Mouse (Mus musculus) intestine, embryonic 14.5 days (tissue): ENCODE measurements around the gene Eid2b. TPM values are rescaled to one million over a fixed set of nuclear protein-coding genes. Genes with fewer than 3 reads are reported as not detected.

Experiments
- ATAC-seq: fragments of 200-750 bp; cut with Nextera tagmentation; replicated peaks from 2 replicates; pipeline ENCODE4 v1.8.0; 2017; ENCODE audit warnings: low read depth, moderate number of reproducible peaks, moderate TSS enrichment, moderate library complexity; ENCODE audit not compliant: low FRiP score, low TSS enrichment
- DNase-seq: peaks from one replicate; pipeline ENCODE4 v3.0.0-alpha.2; 2018; ENCODE audit warnings: low spot score
- H3K27ac ChIP-seq: fragments of 300-500 bp; sonication (generic); 2 replicates; pipeline ENCODE4 v1.5.1; 2014; ENCODE audit warnings: low read depth, mild to moderate bottlenecking, control low read depth
- H3K27me3 ChIP-seq: fragments of 300-500 bp; sonication (generic); replicated peaks from 2 replicates; pipeline ENCODE4 v1.6.1; 2014; ENCODE audit warnings: low read length, control low read depth; ENCODE audit not compliant: control insufficient read depth, insufficient read depth
- H3K36me3 ChIP-seq: fragments of 300-500 bp; sonication (generic); 2 replicates; pipeline ENCODE4 v1.6.1; 2014; ENCODE audit warnings: low read length, control low read depth; ENCODE audit not compliant: control insufficient read depth, insufficient read depth
- H3K4me1 ChIP-seq: fragments of 300-500 bp; sonication (generic); replicated peaks from 2 replicates; pipeline ENCODE4 v1.6.1; 2014; ENCODE audit warnings: low read length, control low read depth, mixed read lengths; ENCODE audit not compliant: control insufficient read depth, insufficient read depth
- H3K4me2 ChIP-seq: fragments of 300-500 bp; sonication (generic); 2 replicates; pipeline ENCODE4 v1.6.1; 2014; ENCODE audit warnings: low read length
- H3K4me3 ChIP-seq: fragments of 300-500 bp; sonication (generic); 2 replicates; pipeline ENCODE4 v1.5.1; 2014; ENCODE audit warnings: low read depth, low read length, control low read depth, mixed read lengths
- H3K9ac ChIP-seq: fragments of 300-500 bp; sonication (generic); 2 replicates; pipeline ENCODE4 v1.6.1; 2014; ENCODE audit warnings: mild to moderate bottlenecking, low read length
- H3K9me3 ChIP-seq: fragments of 300-500 bp; sonication (generic); 2 replicates; pipeline ENCODE4 v1.6.1; 2016; ENCODE audit warnings: low read length, control low read depth; ENCODE audit not compliant: control insufficient read depth
- WGBS: fragments of 180-500 bp; shearing (Covaris S2); extraction: QIAGEN DNeasy Blood & Tissue Kit; methylation state at CpG from one replicate; pipeline ENCODE4 v1.1.7; 2014; 5-methylcytosine and 5-hydroxymethylcytosine counted together
- polyA plus RNA-seq: library from polyadenylated mRNA; unstranded; fragments of >200 nt; fragmentation: Nextera tagmentation; extraction: Ambion mirVana; gene quantifications from 2 replicates; pipeline ENCODE4 v1.2.1, GENCODE M21; 2014

Gene Eid2b
- polyA plus RNA-seq, 1 experiment from 2014 or later, result 9.4 TPM

DNA sequence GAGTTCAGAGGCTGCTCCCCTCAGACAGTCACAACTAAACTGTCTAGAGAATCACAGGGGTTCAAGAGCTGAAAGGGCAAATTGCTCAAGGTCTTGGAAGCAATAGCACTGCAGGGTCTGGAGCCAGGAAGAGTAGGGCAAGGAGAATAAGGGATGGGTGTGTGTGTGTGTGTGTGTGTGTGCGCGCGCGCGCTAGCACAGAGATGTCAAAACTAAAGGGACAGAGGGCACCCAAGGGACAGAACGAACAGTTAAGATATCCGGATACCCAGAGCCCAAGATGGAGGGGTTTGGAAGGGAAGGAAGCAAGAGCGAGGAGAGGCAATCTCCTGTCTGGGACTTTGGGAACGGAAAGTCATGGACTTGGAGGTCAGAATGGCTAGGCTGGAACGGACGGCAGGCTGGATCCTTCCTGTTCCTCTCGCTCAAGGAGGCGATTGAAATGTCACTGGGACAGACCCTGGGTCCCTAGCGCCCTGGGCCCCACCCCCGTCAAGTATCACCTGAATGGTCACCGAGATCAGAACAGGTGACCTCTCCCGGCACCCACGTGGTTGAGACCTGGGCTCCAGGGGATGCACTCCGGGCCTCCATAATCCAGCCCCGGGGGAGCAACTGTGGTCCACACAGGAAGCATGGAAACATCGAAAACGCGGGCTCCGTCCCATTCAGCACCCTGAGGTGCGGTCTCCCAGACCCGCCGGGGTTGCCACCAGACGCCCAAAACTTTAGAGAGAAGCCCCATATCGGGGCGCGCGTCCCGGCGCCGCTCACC is 33.8 kb downstream of the Eid2b start:
- Histone ChIP-seq H3K4me3 (peak overlapping the region; percentile 99), H3K9me3 (no peaks in the 10 kb centered on the region), H3K27ac (peak overlapping the region; percentile 67), H3K4me1 (peaks cover 8% of the 10 kb centered on the region), H3K4me2 (peak overlapping the region; percentile 77), H3K36me3 (peaks cover 65% of the 10 kb centered on the region), H3K27me3 (no peaks in the 10 kb centered on the region), H3K9ac (peak overlapping the region; percentile 91)
- peak; percentile 62 for DNase-seq
- peak; percentile 66 for ATAC-seq
- WGBS, result 4% methylated on average over 33 of the region's 35 CpGs

DNA sequence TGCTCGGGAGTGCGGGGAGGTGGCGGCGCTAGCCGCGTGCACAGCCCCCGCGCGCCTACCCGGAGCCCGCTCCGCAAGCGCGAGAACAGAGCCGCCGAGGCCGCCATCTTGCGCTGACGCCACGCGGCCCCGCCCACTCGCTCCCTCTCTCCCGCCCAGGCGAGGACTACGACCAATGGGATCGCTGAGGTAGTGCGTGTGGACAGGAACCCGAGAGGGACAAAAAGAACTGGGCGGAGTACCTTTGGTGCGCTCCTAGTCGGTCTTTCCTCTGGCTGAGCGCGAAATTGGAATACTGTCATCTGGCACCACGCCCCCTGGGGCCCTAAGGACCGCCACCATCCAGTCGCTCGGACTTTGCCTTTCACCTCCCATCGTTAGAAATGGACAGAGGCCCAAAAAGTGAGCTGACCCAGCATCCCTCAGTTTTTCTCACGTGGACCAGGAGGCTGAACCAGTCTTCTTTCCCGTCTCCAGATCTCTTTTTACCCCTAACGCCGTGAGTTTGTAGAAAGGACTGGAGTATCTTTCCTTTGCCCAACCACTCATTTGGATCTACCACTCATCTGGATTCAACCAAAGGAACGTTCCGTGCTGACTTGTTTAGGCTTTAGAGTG is 34.5 kb downstream of the Eid2b start, which contains the start of gene Timm50:
Gene Timm50 (minus strand): TSS at position 147 of the 618 bp plus-strand sequence.
- H3K36me3 ChIP-seq, result peaks cover 65% of the 10 kb centered on the region
- ATAC-seq (peak; percentile 97), DNase-seq (peak; percentile 97)
- H3K4me1 ChIP-seq, result peaks cover 8% of the 10 kb centered on the region
- H3K9ac ChIP-seq, result peak within 1 kb of the TSS; percentile 91
- peak within 1 kb of the TSS; percentile 67 for H3K27ac ChIP-seq
- H3K9me3 ChIP-seq, result no peaks in the 10 kb centered on the region
- WGBS, result 1% methylated on average over 45 of the region's 45 CpGs
- H3K4me3 ChIP-seq, result peak within 1 kb of the TSS; percentile 99
- peak within 1 kb of the TSS; percentile 77 for H3K4me2 ChIP-seq
- H3K27me3 ChIP-seq, result no peaks in the 10 kb centered on the region

GRCm38 (mm10) chr7:28318036-28318435 is 40.5 kb downstream of the Eid2b start:
- Histone ChIP-seq H3K27me3 (no peaks in the 10 kb centered on the region), H3K4me3 (no peak overlapping the region), H3K27ac (no peak overlapping the region), H3K4me1 (no peaks in the 10 kb centered on the region), H3K36me3 (peaks cover 90% of the 10 kb centered on the region), H3K9ac (no peak overlapping the region), H3K9me3 (no peaks in the 10 kb centered on the region), H3K4me2 (no peak overlapping the region)
- WGBS, result 87% methylated on average over 3 of the region's 3 CpGs
- no peak for DNase-seq
- ATAC-seq, result no peak

DNA sequence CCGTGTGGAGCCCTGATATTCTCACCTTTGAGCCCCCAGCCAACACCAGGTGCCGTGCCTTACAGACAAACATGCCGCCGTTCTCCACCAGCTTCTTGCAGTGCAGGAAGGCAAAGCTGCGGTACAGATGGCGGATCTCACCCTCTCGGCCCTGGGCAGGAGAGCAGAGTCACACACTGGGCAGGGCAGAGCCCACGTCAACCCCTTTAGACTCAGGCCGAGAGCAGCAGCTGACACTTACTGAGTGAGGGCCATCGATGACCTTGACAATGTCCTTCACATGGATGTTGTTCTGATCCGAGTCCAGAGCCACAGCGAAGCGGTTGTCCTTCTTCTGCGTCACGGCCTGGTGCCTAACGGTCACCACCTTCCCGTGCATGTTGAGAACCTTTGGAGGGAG is 41.2 kb downstream of the Eid2b start:
- H3K4me2 ChIP-seq, result no peak overlapping the region
- ATAC-seq (no peak), DNase-seq (no peak)

DNA sequence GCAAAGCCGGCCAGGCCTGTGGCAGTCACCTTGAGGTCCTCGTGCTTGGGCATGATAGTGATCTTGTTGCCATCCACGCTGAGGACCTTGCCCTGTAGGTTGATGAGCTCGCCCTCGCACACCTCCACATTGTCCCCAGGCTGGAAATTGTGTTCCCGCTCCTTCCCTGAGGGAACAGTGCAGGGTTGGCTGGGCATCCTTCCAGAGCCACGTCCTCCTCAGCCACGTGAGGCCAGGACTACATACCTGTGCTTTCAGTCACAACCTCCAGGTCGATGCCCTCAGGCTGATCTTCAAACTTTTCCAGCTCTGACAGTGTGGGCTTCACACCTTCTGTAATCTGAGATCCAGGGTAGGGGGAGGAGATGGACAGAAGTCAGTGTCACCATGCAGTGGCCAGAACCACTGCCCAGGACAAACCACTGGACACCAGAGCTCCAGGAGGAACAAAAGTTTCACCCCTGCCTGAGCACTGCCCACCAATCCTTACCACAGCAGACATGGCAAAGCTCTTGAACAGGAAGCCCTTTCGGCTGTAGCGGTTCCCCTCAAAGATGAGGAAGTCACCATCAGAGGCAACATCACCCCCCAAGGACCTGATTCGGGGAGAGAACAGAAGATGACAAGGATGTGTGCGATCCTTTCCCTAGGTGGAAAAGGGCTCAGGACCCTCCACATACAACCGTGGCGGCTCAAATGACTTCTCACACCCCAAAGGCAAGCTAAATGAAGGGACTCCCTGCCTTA is 44.6 kb downstream of the Eid2b start:
- H3K36me3 ChIP-seq, result peaks cover 100% of the 10 kb centered on the region
- DNase-seq (no peak), ATAC-seq (no peak)
- H3K4me1 ChIP-seq, result no peaks in the 10 kb centered on the region
- no peak overlapping the region for H3K9ac ChIP-seq
- no peak overlapping the region for H3K27ac ChIP-seq
- H3K4me2 ChIP-seq, result no peak overlapping the region
- WGBS, result 95% methylated on average over 15 of the region's 15 CpGs
- H3K9me3 ChIP-seq, result no peaks in the 10 kb centered on the region
- H3K27me3 ChIP-seq, result no peaks in the 10 kb centered on the region
- H3K4me3 ChIP-seq, result no peak overlapping the region

More for the DNA sequence above, 41.2 kb downstream of the Eid2b start:
- H3K9ac ChIP-seq, result no peak overlapping the region
- no peaks in the 10 kb centered on the region for H3K4me1 ChIP-seq
- no peaks in the 10 kb centered on the region for H3K27me3 ChIP-seq
- H3K4me3 ChIP-seq, result no peak overlapping the region
- H3K27ac ChIP-seq, result no peak overlapping the region
- H3K36me3 ChIP-seq, result peaks cover 96% of the 10 kb centered on the region
- no peaks in the 10 kb centered on the region for H3K9me3 ChIP-seq
- 93% methylated on average over 17 of the region's 17 CpGs for WGBS

DNA sequence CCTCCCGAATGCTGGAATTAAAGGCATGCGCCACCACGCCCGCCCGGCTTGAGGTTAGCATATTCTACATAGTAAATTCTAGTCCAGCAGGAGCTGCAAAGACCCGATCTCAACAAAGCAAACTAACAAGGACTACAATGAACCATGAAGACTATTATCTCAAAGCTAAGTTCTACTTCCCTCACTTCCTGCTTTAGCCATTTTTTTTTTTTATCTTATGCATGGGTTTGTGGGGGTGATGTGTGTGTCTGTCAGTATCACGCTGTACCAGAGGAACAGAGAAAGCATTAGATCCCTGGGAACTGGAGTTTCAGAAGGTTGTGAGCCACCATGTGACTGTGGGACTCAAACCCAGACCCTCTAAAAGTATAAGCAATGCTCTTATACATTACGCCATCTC is 47.8 kb downstream of the Eid2b start:
- 97% methylated on average over 8 of the region's 8 CpGs for WGBS
- H3K4me2 ChIP-seq, result no peak overlapping the region
- DNase-seq, result no peak
- no peak overlapping the region for H3K4me3 ChIP-seq
- ATAC-seq, result no peak
- no peaks in the 10 kb centered on the region for H3K27me3 ChIP-seq
- no peaks in the 10 kb centered on the region for H3K9me3 ChIP-seq
- no peak overlapping the region for H3K27ac ChIP-seq
- H3K36me3 ChIP-seq, result peaks cover 100% of the 10 kb centered on the region
- H3K4me1 ChIP-seq, result no peaks in the 10 kb centered on the region
- no peak overlapping the region for H3K9ac ChIP-seq

GRCm38 (mm10) chr7:28326457-28326856 is 48.9 kb downstream of the Eid2b start:
- WGBS, result 83% methylated on average over 4 of the region's 4 CpGs
- H3K27me3 ChIP-seq, result no peaks in the 10 kb centered on the region
- ATAC-seq (no peak), DNase-seq (no peak)
- no peak overlapping the region for H3K4me3 ChIP-seq
- no peaks in the 10 kb centered on the region for H3K9me3 ChIP-seq
- no peaks in the 10 kb centered on the region for H3K4me1 ChIP-seq
- H3K4me2 ChIP-seq, result no peak overlapping the region
- H3K36me3 ChIP-seq, result peaks cover 100% of the 10 kb centered on the region
- no peak overlapping the region for H3K9ac ChIP-seq
- H3K27ac ChIP-seq, result no peak overlapping the region

- H3K27ac ChIP-seq, result no peak overlapping the region
- WGBS, result 97% methylated on average over 2 of the region's 2 CpGs
- no peak for ATAC-seq
These were observed 50.7 kb downstream of the Eid2b start for GRCm38 (mm10) chr7:28328260-28328659.

More at GRCm38 (mm10) chr7:28328260-28328659, 50.7 kb downstream of the Eid2b start:
- H3K9me3 ChIP-seq, result no peaks in the 10 kb centered on the region
- H3K9ac ChIP-seq, result no peak overlapping the region
- DNase-seq, result no peak
- H3K27me3 ChIP-seq, result no peaks in the 10 kb centered on the region
- H3K4me1 ChIP-seq, result no peaks in the 10 kb centered on the region
- peaks cover 89% of the 10 kb centered on the region for H3K36me3 ChIP-seq
- no peak overlapping the region for H3K4me2 ChIP-seq
- H3K4me3 ChIP-seq, result no peak overlapping the region
